Mouse (Mus musculus) cerebellum, adult 2 months (tissue): ENCODE results near the gene Gipc3. TPM values are rescaled to one million over a fixed set of nuclear protein-coding genes. Genes with fewer than 3 reads are reported as not detected.

ENCODE experiments used
- DNase-seq, 2 experiments: peaks; one replicate each; pipeline ENCODE4 v3.0.0; 2021
- H3K27ac ChIP-seq: fragments of 200-500 bp; 2 replicates; pipeline ENCODE4 v1.5.1; 2012; ENCODE audit warnings: low read length, control low read depth, inconsistent platforms; ENCODE audit not compliant: insufficient read depth
- H3K27me3 ChIP-seq: fragments of 200-500 bp; 2 replicates; pipeline ENCODE4 v1.6.1; 2012; ENCODE audit warnings: inconsistent platforms, mild to moderate bottlenecking, low read length, moderate library complexity; ENCODE audit not compliant: control insufficient read depth, insufficient read depth
- H3K4me1 ChIP-seq: fragments of 200-500 bp; 2 replicates; pipeline ENCODE4 v1.6.1; 2011; ENCODE audit warnings: low read length; ENCODE audit not compliant: control insufficient read depth, insufficient read depth
- H3K4me3 ChIP-seq: fragments of 200-500 bp; replicated peaks from 2 replicates; pipeline ENCODE3; 2011; ENCODE audit warnings: mild to moderate bottlenecking, low read depth, low read length, control low read depth; ENCODE audit not compliant: insufficient read depth
- CTCF ChIP-seq: fragments of 200-500 bp; IDR thresholded peaks from 2 replicates; pipeline ENCODE4 v1.5.1; 2011; ENCODE audit warnings: low read depth, mild to moderate bottlenecking, control low read depth, low read length, moderate library complexity, borderline replicate concordance; ENCODE audit not compliant: insufficient read depth
- POLR2A ChIP-seq: fragments of 200-500 bp; IDR thresholded peaks from 2 replicates; pipeline ENCODE4 v1.6.1; 2011; ENCODE audit warnings: low read length, control low read depth, borderline replicate concordance; ENCODE audit not compliant: insufficient read depth
- WGBS: fragments of 180-500 bp; shearing (Covaris S2); methylation state at CpG from one replicate; pipeline ENCODE4 v1.1.7; 2018; 5-methylcytosine and 5-hydroxymethylcytosine counted together
- polyA plus RNA-seq: library from polyadenylated mRNA; depleted of rRNA; stranded (reverse); fragments of >200 nt; gene quantifications from 2 replicates; pipeline ENCODE4 v1.2.3, GENCODE M21; 2012

Gene Gipc3
- polyA plus RNA-seq, 1 experiment: 1.0 TPM

DNA sequence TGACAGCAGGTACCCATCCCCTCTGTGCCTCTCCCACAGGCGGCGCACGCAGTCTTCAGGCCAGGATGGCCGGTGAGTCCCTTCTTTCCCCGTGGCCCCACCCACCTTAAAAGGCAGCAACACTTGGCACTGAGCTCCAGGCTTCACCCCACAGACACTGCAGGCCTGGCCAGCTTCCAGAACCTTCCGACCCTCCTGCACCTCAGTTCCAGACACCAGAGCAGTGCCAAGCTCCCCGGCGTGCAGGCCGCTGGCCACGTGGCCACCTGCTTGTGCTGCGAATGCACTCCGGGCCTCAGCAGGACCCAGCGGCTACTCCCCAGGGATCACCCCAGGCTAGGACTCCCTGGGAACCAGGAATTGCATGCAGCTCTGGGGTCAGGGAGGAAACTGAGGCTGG, 29.5 kb downstream of the Gipc3 start:
- 49% methylated on average over 13 of the region's 13 CpGs for WGBS
- no peak overlapping the region for H3K27ac ChIP-seq
- peaks cover 8% of the 10 kb centered on the region; the same call in 1 of the 2 replicates for H3K4me1 ChIP-seq
- no peak for TF ChIP-seq CTCF
- no peak for TF ChIP-seq POLR2A
- no peaks in the 10 kb centered on the region for H3K27me3 ChIP-seq
- no peak overlapping the region for H3K4me3 ChIP-seq
- peak in 1 of 2 experiments; percentile 29 for DNase-seq

DNA sequence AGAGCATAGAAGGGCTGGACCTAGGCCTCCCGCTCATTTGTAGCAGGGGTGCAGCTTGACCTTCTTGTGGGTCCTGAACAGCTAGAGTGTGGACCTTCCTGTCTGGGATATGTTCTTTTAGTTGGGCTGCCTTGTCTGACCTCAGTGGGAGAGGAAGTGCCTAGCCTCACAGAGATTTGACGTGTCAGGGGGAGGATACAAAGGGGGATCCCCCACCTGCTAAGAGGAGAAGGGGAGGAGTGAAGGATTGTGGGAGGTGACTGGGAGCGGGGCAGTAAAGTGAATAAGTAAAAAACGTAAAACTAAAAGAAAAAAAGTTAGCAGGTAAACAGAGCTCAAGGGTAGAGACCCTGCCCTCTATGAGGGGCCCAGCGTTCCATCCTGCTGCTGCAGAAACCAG, 33.5 kb downstream of the Gipc3 start:
- no peaks in the 10 kb centered on the region for H3K27me3 ChIP-seq
- no peak overlapping the region for H3K4me3 ChIP-seq
- TF ChIP-seq CTCF: no peak
- no peak for TF ChIP-seq POLR2A
- 84% methylated on average over 5 of the region's 5 CpGs for WGBS
- no peak for DNase-seq
- H3K4me1 ChIP-seq: peaks cover 26% of the 10 kb centered on the region
- H3K27ac ChIP-seq: no peak overlapping the region

DNA sequence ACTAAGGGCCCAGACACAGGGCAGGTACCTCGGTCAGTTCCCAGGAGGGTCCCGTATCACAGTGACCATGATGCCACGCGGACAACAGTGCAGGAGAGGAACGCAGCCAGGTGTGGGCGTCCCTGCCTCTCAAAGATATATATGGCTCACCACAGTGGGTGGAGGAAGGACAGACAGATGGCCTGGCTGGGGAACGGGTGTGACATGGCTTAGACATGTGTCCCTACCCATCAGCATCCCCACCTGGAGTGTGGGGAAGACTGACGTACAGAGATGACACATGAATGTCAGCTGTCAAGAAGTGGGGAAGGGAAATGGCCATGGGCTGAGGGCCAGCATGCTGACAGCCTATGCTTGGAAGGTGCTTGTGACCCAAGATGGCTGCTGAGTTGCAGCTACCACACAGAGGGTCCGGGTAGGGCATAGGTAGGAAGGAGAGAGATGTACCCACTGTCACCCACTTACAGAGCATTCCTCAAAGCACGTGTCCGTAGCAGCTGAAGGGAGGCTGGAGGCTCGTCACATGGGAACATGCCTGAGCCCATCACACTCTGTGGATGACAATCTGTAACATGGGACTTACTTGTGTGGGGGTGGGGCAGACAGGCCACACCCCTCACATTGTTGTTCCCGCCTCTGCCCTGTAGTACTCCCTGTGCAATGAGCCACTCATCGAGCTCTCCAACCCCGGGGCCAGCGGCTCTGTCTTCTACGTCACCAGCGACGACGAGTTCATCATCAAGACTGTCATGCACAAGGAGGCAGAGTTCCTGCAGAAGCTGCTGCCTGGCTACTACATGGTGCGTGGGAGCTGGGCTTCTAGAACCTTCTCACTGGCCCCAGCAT, 36.0 kb downstream of the Gipc3 start:
- peak in 1 of 2 experiments; percentile 40 for DNase-seq
- TF ChIP-seq CTCF (no peak), POLR2A (no peak)
- H3K27ac ChIP-seq: no peak overlapping the region
- no peaks in the 10 kb centered on the region for H3K27me3 ChIP-seq
- no peak overlapping the region for H3K4me3 ChIP-seq
- H3K4me1 ChIP-seq: peaks cover 49% of the 10 kb centered on the region
- WGBS: 50% methylated on average over 21 of the region's 21 CpGs

DNA sequence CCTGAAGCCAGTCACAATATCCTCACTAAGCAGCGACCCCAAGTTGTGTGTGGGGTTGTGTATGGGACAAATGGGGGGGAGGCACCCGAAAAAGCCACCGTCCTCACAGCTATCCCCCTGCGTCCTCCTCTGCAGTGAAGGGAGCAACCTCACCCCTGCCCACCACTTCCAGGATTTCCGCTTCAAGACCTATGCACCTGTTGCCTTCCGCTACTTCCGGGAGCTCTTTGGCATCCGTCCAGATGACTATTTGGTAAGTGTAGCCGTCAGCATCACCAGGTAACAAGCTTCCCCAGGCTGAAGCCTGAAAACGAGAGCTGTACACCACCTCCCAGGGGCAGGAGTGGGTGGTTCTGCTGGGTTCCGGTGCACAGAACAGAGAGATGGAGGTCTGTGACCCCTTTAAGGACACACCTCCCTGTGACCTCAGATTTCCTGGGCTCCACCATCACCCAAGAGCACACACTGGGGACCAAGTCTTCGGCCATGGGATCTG, 36.8 kb downstream of the Gipc3 start:
- peaks cover 56% of the 10 kb centered on the region for H3K4me1 ChIP-seq
- H3K27ac ChIP-seq: no peak overlapping the region
- TF ChIP-seq POLR2A (no peak), CTCF (no peak)
- DNase-seq: peak in 1 of 2 experiments; percentile 48
- no peaks in the 10 kb centered on the region for H3K27me3 ChIP-seq
- 52% methylated on average over 12 of the region's 12 CpGs for WGBS
- H3K4me3 ChIP-seq: no peak overlapping the region

DNA sequence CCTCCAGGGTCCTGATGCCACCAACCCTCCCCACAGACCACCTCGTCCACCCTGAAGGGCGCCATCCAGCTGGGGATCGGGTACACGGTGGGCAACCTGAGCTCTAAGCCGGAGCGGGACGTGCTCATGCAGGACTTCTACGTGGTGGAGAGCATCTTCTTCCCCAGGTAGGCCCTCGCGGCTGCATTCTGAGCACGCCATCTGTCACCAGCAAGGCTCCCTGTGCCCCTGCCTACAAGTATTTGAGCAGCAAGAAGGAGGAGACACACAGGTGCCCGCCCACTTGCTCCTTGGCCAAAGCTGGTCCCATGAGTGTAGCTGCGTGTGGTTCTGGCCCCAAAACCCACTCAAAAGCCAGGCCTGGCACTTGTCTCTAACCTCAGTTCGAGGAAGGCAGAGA, 37.4 kb downstream of the Gipc3 start:
- Histone ChIP-seq H3K4me3 (no peak overlapping the region), H3K4me1 (peaks cover 61% of the 10 kb centered on the region), H3K27ac (peak overlapping the region; percentile 65; the same call in 1 of the 2 replicates), H3K27me3 (no peaks in the 10 kb centered on the region)
- DNase-seq: peak; percentile 73
- 21% methylated on average over 14 of the region's 14 CpGs for WGBS
- TF ChIP-seq POLR2A (no peak), CTCF (no peak)

DNA sequence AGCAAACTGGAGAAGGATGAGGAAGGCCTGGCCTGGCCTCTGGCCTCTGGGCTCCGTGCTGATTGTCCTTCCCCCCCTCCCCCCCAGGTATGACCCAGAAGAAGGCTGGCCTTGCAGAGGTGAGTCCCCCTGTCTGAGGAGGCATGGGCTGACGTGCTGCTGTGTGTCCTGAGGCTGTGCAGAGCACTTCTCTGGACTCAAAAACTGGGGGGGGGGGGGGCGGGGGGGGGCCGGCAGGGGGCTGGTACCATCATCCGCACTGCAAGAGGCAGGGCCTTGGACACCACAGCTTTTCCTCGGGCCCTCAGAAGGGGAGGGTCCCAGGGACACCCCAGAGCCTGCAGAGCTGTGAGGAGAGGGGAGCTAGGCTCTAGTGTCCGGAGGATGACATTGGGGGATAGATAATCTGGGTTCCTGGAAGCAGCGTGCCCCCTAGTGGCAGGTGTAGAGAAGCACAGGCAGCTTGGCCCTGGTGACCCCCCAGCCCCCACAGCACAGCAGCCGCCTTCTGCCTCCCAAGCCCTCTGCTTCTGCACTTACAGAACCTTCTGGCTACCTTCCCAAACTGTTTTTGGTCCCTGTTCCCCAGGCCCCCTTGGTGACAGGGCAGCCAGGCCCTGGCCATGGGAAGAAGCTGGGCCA, 38.3 kb downstream of the Gipc3 start:
- Histone ChIP-seq H3K4me1 (peaks cover 71% of the 10 kb centered on the region), H3K4me3 (peak overlapping the region; percentile 18), H3K27ac (peak overlapping the region; percentile 65), H3K27me3 (no peaks in the 10 kb centered on the region)
- TF ChIP-seq CTCF (peak; percentile 97), POLR2A (no peak)
- peak; percentile 71 to 80 for DNase-seq
- 9% methylated on average over 9 of the region's 9 CpGs for WGBS

DNA sequence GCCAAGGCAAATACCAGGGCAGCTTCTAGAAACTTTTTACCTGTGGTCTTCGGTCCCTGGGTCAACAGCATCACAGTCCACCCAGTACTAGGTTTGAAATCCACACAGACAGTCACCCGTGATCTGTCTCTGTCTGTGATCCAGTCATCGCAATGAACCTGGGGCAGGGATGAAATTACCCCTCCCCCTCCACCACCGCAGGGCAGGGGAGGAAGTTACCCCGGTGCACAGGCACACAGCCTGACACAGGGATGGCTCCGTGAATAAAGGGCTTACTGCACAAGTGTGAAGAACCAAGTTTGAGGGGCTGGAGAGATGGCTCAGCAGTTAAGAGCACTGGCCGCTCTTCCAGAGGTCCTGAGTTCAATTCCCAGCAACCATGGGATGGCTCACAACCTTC, 39.3 kb downstream of the Gipc3 start:
- Histone ChIP-seq H3K4me3 (no peak overlapping the region), H3K27me3 (no peaks in the 10 kb centered on the region), H3K27ac (peak overlapping the region; percentile 86), H3K4me1 (peaks cover 80% of the 10 kb centered on the region)
- TF ChIP-seq POLR2A (no peak), CTCF (no peak)
- DNase-seq: no peak
- WGBS: 39% methylated on average over 7 of the region's 7 CpGs

DNA sequence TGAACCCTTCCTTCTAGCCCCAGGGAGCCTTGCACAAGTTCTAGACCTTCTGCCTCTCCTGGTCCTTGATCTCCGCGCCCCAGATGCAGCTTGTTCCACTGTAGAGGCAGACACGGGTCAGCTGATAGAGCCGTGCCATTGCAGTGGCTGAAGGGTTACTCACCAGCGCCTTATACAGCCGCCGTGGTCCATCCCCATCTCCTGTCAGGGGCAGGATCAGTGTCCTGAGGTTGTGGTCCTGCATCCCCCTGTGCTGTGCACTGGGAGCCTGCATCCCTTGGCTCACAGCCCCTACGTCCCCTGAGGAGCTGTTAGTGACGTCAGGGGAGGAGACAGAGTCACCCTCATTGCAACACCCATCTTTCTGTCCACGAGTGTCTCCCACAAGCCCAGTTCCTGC, 39.8 kb downstream of the Gipc3 start:
- WGBS: 19% methylated on average over 10 of the region's 10 CpGs
- peak overlapping the region; percentile 86 for H3K27ac ChIP-seq
- H3K4me3 ChIP-seq: peak overlapping the region; percentile 26

More for the DNA sequence above, 39.8 kb downstream of the Gipc3 start:
- Histone ChIP-seq H3K4me1 (peaks cover 85% of the 10 kb centered on the region), H3K27me3 (no peaks in the 10 kb centered on the region)
- no peak for TF ChIP-seq CTCF
- TF ChIP-seq POLR2A: no peak
- DNase-seq: peak in 1 of 2 experiments; percentile 56
